Mouse (Mus musculus) adrenal gland (tissue): ENCODE results near the gene Eml4.

ENCODE experiments used
- intact Hi-C: fragments of 180-260 bp; cut with DNase I; formaldehyde crosslinking; loops from one replicate; pipeline ENCODE4 v1.15.1; 2025

Eml4 gene

DNA sequence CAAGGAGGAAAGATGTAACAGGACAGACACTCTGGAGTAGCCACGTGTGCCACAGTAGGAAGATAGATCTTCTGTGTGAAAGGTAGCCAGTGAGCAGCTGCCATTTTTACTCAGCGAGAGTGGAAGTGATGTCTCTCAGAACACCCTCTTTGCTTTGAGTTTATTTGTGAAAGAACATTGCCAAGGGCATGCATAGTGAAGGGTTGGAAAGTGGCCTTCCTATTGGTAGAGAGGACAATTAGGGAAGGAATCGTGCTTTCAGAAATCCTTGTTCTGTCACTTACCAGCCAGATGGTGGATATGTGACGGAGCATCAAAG, 27.7 kb downstream of the Eml4 start:
- intact Hi-C loops: no loop called here

DNA sequence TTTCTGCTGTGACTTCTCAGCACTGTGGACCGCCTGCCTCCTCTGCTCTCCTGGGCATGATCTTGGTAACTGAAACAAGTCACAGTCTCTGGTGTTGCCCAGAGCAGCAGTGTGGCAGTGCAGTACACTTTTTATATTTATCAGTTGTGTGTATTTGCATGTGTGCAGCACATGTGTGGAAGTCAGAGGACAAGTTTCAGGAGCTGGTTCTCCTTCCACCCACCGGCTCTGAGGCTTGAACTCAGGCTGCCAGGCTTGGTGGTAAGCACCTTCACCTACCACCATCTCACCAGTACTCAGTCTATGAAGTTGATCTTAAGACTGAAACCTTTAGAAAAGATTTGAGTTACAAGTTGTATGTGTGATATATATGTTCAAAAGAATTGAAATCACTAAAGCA, 28.6 kb downstream of the Eml4 start:
- intact Hi-C loops: no loop called here

DNA sequence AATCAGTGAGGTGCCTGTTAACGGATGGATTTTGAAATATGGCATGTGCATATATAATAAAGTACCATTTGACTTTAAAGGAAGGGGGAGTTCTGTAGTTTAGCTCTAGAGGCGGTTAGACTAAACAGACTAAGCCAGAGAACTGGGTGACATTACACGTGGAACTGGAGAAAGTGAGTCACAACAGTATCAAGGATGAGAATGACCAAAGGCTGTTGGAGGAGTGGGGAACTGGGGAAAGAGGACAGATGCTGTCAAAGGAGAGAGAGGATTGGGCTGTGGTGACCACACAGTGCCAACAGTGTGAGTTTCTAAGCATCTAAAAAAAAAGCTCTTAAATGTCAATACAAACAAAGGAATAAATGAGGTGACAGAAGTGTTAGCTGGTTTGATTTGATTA, 29.1 kb downstream of the Eml4 start:
- intact Hi-C loops: no loop called here

DNA sequence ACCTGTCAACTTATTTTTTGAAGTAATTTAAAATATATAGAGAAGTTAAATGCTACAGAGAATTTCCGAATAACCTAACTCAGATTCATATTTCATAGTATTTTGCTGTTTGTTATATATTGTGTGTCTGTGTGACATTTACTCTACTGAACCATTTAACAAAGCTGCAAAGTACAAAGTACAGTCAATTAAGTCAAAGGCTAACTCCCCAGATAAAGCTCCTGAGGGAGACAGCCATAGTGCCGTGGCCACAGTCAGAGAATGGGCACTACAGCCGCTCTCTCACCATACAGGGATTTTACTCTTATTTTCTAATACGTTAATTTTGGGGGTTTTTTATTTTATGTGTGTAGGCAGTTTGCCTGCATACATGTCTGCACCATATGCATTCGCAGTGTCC, 32.0 kb downstream of the Eml4 start:
- intact Hi-C loops: no loop called here

DNA sequence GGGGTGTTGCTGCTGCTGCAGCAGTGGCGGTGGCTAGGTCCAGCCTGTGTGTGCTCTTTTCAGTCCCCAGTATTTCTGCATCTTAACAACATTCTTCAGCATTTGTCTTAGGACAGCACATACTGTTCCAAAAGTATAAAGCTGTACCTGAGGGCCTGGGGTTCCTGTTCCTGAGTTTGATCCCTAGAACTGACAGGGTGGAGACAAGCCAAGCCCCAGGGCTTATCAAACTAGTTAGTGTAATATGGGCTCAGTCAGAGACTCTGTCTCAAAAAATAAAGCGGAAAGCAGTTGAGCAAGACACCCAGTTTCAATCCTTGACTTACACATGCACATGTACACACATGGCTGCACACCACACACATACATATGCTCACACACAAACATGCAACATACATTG, 34.2 kb downstream of the Eml4 start:
- intact Hi-C loops: no loop called here

DNA sequence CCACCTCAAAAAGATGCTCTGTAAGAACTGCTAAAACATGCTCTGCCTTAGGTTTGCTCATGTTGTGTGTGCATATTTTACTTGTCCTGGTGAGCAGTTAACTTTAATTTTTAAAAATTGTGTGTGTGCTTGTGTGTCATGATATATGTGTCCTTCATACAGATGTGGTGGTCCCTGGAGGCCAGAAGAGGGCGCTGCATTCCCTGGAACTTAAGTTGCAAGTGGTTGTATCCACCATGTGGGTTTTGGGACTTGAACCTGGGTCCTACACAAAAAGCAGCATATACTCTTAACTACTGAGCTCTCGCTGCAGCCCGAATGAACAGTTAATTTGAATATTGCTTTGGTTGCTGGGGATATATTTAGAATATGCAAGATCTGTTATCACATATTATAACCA, 36.4 kb downstream of the Eml4 start:
- intact Hi-C loops: no loop called here

DNA sequence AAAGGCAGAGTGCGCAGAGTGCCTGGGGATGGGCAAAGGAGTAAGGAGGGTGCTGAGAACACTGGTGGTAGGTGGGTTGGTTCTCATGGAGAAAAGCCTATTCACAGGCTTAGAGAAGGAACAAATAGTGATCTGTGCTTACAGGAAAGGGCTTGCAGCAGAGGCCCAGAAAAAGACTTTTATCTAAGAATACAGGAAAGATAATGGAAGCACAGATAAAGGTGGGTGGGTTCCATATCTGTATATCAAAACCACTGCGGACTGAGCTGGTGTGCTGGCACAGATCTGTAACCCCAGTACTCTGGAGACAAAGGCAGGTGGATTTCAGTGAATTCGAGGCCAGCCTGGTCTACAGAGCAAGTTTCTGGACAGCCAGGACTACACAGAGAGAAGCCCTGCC, 43.3 kb downstream of the Eml4 start:
- intact Hi-C loops: no loop called here

DNA sequence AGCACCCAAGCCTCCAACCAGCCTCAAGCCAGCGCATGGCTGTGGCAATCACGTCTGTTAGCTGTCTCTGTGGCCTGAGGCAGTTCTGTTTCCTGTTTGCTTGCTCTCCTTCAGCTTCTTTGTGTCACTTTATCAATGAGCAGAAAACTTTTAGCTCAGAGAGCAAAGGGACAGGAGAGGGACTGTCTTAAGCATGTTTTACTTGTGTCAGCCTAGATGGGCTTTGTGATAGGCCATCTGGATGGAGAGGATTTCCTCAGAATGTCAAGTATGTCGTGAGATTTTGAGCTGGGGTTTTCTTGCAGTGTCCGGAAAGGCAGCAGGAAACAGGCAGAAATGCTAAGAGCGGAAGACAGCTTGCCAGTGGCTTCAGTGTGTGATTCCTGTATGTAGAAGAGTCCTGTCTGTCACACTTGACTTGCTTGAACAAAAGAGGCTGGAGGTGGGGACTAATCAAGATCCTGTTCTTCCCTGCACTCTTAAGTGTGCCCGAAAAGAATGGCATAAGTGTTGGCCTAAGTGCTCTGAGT, 46.9 kb downstream of the Eml4 start:
- intact Hi-C loops: no loop called here

DNA sequence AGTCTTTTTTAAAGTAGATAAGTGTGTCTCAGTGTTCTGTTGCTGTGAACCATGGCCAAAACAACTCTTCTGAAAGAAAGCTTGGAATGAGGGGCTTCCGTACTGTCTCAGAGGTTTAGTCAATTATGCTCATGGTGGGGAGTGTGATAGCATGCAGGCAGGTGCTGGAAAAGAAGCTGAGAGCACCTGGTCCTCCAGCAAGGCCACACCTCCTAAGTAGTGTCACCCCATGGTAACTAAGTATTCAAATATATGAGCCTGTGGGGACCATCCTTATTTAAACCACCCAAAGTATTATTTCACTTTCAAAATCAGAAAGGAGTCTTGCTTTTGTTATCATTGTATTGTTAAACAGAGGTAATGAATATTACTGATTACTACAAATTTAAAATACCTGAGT, 48.0 kb downstream of the Eml4 start:
- intact Hi-C loops: no loop called here

DNA sequence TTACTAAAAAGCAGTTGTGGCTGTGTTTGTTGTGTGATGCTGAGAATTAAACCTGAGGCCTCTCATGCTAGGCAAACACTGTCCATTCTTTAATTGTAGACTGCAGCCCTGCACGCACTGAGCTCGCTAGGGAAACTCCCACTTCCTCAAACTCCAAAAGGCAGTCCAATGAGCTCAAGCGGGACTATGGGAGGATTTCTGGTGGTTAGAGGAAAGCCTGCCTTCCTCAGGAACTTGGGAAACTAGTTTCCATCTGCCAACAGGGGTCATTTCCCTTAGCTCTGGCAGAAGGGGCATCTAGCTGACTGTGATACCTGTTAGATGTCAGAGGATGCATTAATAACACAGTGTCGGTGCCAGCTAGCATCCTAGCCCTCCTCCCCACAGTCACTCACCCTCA, 79.9 kb downstream of the Eml4 start:
- intact Hi-C loops: no loop called here

DNA sequence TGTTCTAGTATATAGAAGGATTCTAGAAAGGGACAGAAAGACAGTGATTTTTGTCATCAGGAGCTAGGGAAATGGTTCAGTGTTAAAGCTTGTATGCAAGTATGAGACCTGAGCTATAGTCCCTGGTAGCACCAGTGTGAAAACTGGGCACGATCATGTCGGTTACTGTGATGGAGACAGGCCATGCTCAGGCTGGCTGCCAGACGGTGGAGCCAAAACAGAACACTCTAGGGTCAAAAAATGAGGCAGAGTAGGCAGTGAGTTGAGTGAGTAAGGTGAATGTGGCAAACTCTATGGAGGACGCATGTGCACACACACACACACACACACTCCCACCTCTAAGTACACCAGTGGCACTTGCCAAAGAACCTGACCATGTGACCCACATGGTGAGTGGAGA, 92.7 kb downstream of the Eml4 start:
- intact Hi-C loops: no loop called here

DNA sequence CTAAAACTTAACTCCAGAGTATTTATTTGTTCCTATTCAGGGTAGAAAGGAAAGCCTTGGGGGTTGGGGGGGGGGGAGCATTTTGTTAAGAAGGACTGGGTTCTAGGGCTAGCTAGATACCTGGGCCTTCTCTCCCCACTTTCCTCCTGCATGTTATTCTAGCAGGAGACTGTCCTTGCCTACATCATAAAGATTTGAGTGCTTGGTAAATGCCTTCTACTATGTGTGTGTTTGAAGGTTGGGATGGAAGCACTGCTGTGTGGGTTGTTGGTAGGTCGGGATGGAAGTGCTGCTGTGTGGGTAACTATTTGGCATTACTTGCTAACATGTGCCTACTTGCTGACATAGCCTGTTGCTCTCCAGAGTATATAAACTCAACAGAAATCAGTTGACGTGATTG, 98.9 kb downstream of the Eml4 start:
- intact Hi-C loops: no loop called here

DNA sequence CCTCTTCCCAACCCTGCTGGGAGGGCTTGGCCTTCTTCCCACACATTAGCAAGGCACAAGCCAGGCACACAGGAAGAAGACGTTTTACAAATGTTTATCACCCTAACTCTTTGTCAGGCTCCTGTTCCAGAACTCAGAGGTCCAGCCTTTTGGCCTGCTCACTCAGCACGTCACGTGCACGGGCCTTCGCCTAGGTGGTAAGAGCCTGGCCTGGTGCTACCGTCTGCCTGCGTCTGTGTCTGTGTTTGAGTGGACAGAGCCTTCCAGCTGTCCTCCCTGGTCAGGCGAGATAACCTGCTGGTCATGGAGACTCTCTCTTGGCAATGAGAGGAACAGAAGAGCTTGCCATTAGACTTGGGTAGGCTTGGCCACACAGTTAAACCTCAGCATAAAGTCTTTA, 100.6 kb downstream of the Eml4 start:
- intact Hi-C loops: no loop called here

DNA sequence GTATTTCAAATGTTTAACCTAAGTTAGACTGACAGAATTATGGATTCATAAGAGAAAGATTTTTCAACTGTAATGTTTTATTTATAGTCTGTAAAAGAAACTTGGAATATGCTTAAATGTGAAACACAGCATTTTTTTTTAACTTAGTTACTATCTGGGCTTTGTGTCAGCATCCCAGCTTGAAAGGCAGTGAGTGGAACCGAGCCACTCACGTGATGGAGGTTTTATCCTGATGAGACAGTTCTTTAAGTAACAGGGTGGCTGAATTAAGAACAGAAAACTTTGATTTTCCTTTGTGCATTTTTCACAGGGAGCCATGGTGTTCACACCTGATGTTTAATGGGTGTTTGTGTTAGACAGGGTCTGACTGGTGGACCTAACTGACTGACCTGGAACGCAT, 101.1 kb downstream of the Eml4 start:
- intact Hi-C loops: no loop called here

DNA sequence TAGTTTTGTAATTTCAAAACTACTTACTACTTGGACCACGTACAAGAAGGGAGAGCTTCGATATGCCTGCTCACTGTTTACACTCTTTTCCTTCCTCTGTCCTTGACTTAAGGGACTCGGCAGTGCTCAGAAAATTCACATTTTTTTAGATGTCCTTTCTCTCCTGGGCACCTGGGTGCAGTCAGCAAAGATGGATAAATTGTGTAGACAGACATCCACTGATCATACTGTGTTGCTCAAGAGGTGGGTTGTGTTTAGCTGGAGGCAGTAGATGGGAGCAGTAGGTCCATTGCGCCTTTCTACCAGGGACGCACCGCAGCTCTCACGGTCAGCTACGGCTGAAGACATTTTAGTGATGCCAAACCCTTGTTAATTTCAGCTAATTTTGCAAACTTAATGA, 101.7 kb downstream of the Eml4 start:
- intact Hi-C loops: no loop called here

DNA sequence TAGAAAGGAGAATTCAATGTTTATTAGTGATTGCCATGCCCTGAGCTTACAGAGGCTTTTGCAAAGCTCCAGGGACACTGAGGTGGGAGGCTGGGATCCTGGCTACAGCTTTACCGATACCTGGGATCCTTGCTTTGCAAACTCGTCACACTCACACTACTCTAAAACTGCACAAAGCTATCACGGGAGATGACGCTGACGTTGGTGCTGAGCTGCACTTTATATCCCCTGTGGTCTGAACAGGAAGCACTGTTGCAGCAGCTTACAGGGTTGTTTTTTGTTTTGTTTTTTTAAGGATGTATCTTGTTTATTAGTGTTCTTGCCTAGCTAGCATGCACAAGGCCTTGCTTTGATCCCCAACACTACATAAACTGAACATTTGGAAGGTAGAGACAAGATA, 102.9 kb downstream of the Eml4 start:
- intact Hi-C loops: no loop called here

DNA sequence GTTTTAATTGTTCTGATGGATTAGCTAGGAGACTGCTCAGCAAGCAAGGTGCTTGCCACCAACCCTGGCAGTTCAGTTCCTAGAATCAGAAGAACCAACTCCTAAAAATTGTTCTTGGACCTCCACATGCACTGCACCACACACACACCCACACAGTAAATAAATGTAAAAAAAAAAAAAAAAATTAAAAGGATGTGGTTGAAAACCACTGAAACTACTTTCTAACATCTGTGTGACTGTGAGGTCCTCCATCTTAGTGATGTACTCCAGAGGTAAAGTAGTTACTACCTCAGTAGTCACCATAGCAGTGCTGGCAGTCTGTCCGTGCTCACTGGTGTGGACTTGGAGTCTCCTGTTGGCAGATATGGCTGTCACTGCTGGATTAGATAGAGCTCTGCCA, 106.5 kb downstream of the Eml4 start:
- intact Hi-C loops: no loop called here

DNA sequence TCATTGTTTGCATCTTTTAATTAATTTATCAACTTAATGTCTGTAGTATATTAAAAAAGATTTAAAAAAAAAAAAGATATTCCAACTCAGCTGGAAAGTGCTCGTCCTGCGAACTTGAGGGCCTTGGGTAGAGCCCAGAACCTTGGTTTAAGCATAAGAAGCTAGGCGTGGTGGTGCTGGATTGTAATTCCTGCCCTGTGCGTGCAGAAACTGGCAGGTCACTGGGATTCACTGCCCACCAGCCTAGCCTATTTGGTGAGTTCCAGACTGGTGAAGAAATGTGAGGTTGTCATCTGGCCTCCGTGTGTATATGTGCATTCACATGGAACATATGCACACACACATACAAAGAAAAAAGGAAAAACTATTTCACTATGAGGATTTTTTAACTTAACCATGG, 115.2 kb downstream of the Eml4 start:
- intact Hi-C loops: no loop called here

DNA sequence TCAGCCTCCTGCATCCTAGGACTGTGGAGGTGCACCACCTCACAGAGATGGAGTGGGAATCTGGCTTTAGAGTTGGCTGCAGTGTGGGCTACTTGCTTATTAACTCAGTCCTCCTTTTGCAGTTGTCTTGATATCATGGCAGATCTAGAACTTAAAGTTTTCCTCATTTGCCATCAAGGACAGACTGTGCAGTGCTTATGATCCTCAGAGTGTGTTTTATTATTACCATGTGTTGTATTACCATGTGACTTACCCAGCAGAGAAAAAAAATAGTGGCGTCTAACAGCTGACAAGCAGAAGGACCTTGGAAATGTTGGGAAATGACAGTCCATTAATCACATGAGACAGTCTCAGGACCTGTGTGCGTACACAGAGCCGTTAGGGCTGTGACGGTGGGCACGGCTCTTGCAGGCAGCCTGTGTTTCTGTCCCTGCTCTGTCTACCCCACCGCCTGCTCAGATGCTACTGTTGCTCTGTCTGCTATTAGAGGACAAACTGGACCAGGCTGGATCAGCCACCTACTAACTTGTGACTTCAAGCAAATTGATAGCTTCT, 116.0 kb downstream of the Eml4 start:
- intact Hi-C loops: no loop called here

DNA sequence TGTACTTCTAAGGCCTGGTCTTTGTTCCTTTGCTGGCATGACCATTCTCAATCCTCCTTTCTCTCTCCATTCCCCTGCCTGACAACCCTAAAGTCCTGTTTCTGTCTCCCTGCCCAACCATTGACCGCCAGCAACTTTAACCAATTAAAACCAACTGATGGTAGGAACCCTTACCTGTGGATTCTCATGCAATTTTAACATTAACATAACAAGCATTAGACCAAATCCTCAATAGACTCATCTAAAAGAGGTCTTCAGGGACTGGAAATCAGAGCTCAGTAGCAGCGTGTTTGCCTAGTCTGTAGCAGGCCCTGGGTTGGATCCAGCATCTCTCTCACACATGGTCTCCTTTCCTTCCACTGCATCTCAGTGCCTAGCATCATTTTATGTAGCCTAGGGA, 118.9 kb downstream of the Eml4 start:
- intact Hi-C loops: no loop called here

DNA sequence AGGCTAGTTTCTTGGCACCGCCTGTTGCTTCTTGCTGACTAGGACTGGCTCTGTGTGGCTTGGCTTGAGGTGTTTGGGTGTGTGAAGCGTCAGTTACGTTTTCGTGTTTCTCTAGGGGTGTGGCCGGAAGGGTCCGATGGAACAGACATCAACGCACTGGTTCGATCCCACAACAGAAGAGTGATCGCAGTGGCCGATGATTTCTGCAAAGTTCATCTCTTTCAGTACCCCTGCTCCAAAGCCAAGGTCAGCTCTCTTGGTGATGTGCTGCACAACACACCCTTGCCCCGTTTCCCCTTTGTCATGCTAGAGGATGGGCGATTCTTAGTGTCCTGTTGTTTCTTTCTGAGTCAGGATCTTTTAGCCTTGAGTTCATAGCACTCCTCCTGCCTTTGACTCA, 126.4 kb downstream of the Eml4 start:
- intact Hi-C loops: no loop called here

DNA sequence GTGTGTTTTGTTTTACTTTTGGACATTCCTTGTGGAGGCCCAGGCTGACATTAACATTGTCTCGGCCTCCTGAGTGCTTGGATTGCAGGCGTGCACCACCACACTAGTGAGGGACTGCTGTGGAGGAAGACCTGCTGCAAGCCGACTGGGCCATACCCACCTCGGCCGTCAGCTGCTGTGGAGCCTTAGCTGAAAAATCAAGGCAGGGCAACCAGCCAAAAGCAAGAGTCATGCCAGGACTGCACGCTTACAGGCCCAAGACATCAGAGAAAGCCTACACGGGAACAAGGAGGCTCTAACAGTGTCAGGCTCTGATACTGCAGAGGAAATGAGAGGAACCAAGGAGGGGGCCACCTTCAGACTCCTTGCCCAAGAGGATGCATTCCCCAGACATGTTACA, 130.8 kb downstream of the Eml4 start:
- intact Hi-C loops: no loop called here

DNA sequence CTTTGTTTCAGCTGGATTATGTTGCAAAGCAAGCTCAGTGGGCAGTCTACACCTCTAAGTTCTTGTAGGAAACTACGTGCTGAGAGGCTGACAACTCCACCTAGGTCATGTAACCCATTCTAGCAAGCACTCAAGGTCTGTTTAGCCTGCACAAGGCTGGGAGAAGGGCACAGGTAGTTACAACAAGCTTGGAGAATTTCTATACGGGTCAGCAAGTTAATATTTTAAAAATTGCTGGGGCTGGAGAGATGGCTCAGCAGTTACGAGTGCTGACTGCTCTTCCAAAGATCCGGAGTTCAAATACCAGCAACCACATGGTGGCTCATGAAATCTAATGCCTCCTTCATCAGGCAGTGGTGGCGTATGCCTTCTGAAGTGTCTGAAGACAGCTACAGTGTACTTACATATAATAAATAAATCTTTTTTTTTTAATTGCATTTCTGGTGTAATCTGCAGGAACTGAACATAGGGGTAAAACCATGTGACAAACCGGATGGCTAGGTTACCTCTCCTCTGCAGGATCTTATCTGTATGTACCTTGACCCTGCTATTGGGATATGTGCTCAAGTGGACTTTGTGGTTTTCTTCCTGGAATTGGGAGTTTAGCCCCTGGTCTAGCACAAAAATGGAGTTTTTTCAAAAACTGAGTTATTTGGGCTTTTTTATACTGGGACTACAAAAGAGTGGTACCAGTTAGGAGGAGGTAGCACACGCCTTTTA, 132.2 kb downstream of the Eml4 start:
- intact Hi-C loops: no loop called here

DNA sequence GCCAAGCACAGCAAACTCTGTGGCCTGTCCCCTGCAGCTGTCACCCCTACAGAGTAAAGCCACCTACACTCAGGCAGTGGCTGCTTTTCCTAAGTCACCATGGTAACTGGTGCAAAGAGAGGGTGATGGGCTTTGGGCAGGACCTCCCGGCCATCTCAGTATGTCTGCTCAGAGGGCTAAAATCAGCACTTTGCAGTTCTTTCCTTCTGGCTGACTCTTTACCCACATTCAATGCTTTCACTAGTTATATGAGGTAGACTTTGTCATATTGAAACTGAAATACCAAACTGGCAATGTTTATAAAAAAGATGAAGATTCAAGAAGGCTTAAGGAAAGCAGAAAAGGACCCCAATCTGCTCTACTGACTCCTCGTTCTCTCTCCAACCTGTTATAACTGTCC, 133.1 kb downstream of the Eml4 start:
- intact Hi-C loops: no loop called here
